Mouse (Mus musculus): ENCODE results near the gene Arpp19. TPM values are rescaled to one million over a fixed set of nuclear protein-coding genes. Genes with fewer than 3 reads are reported as not detected.

Arpp19 gene
- 1.6 and 1.9 TPM in 2 replicates for polyA plus RNA-seq (2012; rRNA removed)

DNA sequence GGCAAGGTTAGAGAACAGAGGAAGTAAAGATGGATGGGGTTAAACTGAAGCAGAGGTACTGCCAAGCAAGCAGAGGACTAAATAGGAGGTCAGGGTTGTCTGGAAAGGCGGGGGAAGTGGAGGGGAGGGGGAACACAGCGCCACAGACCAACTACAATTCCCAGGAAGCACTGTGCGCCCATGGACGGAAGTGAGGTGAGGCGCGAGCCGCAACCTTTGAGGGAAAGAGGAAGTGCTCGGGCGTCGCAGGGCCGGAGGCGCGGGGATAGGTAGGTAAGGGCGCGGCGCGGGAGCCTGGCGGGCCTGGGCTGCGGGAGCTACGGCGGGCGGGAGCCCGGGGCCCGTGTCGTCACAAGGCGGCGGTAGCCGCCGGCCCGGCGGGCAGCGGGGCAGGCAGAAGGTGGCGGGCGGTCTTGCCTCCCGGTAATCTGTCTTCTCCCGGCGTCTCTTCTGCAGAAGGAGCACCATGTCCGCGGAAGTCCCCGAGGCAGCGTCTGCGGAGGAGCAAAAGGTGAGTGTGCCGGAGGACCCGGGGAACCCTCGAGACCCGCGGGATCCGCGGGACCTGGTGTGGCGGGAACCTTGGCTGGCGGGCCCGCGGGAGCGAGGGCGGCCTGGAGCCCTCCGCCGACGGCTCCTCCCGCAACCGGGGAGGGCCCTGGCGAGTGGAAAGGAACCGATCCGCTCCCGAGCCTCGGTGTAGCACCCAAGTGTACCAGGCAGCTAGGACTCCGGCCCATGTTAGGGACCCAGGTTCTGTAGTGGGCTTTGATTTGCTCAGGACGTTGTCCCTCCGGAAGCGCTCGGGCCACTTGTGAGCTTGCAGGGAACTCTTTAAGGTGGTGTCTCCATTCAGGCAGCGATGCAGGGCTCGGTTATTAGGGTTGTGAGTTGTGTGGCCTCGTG is at the start of gene Arpp19:
Gene Arpp19, plus strand, starts transcription at position 164 of the 906 bp plus-strand sequence.

DNA sequence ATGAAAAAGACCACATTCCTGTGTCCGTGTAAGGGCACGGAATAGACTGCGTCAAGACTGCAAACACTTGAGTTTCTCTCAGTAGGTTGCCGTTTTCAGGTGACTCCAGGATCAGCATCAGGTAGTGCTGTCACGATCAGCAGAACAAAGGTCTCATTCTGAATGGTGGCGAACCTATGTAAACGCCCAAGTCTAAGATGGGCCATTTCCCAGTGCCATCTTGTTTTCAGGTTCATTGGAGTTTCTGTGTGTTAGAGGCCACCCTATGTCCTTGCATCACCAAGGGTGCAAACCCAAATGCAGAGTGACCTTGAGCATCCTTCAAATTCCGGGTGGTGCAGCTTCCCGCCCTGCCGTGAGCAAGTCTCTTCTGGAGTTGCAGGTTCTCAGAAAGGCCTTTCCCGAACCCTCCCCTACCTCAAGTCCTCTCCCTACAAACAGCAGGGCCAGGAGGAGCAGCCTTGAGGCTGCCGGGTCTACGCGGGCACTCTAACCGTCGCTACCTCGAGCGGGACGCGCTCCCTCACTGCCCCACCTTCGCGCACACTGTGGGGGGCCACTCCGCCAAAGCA is 33.1 kb downstream of the Arpp19 start, which contains the start of gene Myo5a:
Gene Myo5a, plus strand, starts transcription at position 559 of the 572 bp plus-strand sequence.

Other genes starting within 250 kb of the Arpp19 start
- gene Onecut1, start 175.7 kb upstream of the Arpp19 start, polyA plus RNA-seq (2012; rRNA removed), result not detected in 2 replicates
- 1.00 and 3.0 TPM in 2 replicates for gene Fam214a, start 84.7 kb upstream of the Arpp19 start, polyA plus RNA-seq (2012; rRNA removed)
- gene Myo5a, start 33.4 kb downstream of the Arpp19 start, polyA plus RNA-seq (2012; rRNA removed), result 0.47 and 0.84 TPM in 2 replicates
- 21.1 and 30.0 TPM in 2 replicates for gene Myo5c, start 194.4 kb downstream of the Arpp19 start, polyA plus RNA-seq (2012; rRNA removed)

Data from stomach, adult 2 months (tissue).